Mouse (Mus musculus): ENCODE data around the gene Amdhd2.

- no peak for TF ChIP-seq POLR2A (IDR thresholded peaks at IDR 0.05; ENCODE audit: insufficient read length, low read depth)
- TF ChIP-seq E2F4 (IDR thresholded peaks at IDR 0.05; ENCODE audit: insufficient read depth) = no peak
- TF ChIP-seq MYOG (IDR thresholded peaks at IDR 0.05; ENCODE audit: control insufficient read depth in 1 of 3, insufficient read depth in 1 of 3, insufficient read length in 2 of 3, low read depth in 2 of 3) = no peak
Observed at GRCm38 (mm10) chr17:24155742-24156141, 7.8 kb downstream of the Amdhd2 start.
